Mouse (Mus musculus) macrophage (primary cell): ENCODE data around the gene U2af1l4. TPM values are rescaled to one million over a fixed set of nuclear protein-coding genes. Genes with fewer than 3 reads are reported as not detected.
A peak's percentile ranks its signal among the peaks of the same experiment; 100 is the strongest.

ENCODE experiments used
- H3K27ac ChIP-seq: fragments of 350-480 bp; formaldehyde crosslinking; 2 replicates; pipeline ENCODE4 v1.9.0; 2021
- H3K36me3 ChIP-seq: fragments of 350-480 bp; formaldehyde crosslinking; 2 replicates; pipeline ENCODE4 v1.9.0; 2021; ENCODE audit errors: inconsistent target
- H3K4me3 ChIP-seq: fragments of 350-480 bp; formaldehyde crosslinking; 2 replicates; pipeline ENCODE4 v1.9.0; 2021; ENCODE audit errors: inconsistent target
- H3K79me2 ChIP-seq: fragments of 350-480 bp; formaldehyde crosslinking; 2 replicates; pipeline ENCODE4 v1.9.0; 2021; ENCODE audit errors: inconsistent target
- WGBS: methylation state at CpG from one replicate; pipeline ENCODE4 v1.1.7; 2026; ENCODE audit warnings: inconsistent platforms; ENCODE audit not compliant: missing documents; 5-methylcytosine and 5-hydroxymethylcytosine counted together
- polyA plus RNA-seq: library from polyadenylated mRNA; stranded (reverse); fragments of 250-400 nt; gene quantifications from 3 replicates; pipeline ENCODE4 v1.2.4, GENCODE M21; 2018; ENCODE audit warnings: inconsistent platforms

U2af1l4 gene
- polyA plus RNA-seq, 1 experiment from 2014 or later: 79.9 TPM

GRCm38 (mm10) chr7:30534633-30535577 is 28.2 kb upstream of the U2af1l4 start, which contains the start of gene Arhgap33:
Arhgap33 (minus strand) TSS chr7:30535060.
- WGBS: under 1% methylated on average over 58 of the region's 84 CpGs
- no peaks in the 10 kb centered on the region for H3K79me2 ChIP-seq
- H3K4me3 ChIP-seq: peak within 1 kb of the TSS; percentile 48
- no peaks in the 10 kb centered on the region for H3K36me3 ChIP-seq
- H3K27ac ChIP-seq: peak within 1 kb of the TSS; percentile 17; the same call in 1 of the 2 replicates

- H3K4me3 ChIP-seq: no peak overlapping the region
- 95% methylated on average over 7 of the region's 7 CpGs for WGBS
- no peak overlapping the region for H3K27ac ChIP-seq
- H3K36me3 ChIP-seq: no peaks in the 10 kb centered on the region
- no peaks in the 10 kb centered on the region for H3K79me2 ChIP-seq
Measured at GRCm38 (mm10) chr7:30540572-30540971, 22.5 kb upstream of the U2af1l4 start.

GRCm38 (mm10) chr7:30544327-30544726 is 18.8 kb upstream of the U2af1l4 start:
- Histone ChIP-seq H3K36me3 (no peaks in the 10 kb centered on the region; the same call in 1 of the 2 replicates), H3K79me2 (no peaks in the 10 kb centered on the region), H3K27ac (no peak overlapping the region), H3K4me3 (no peak overlapping the region)
- 96% methylated on average over 2 of the region's 2 CpGs for WGBS

- Histone ChIP-seq H3K79me2 (no peaks in the 10 kb centered on the region), H3K27ac (no peak overlapping the region), H3K4me3 (no peak overlapping the region), H3K36me3 (peaks cover 4% of the 10 kb centered on the region; the same call in 1 of the 2 replicates)
- WGBS: 92% methylated on average over 1 of the region's 2 CpGs
Measured at GRCm38 (mm10) chr7:30549880-30550279, 13.2 kb upstream of the U2af1l4 start.

- 91% methylated on average over 1 of the region's 1 CpGs for WGBS
- no peak overlapping the region for H3K4me3 ChIP-seq
Measured at GRCm38 (mm10) chr7:30550603-30551002, 12.5 kb upstream of the U2af1l4 start.

GRCm38 (mm10) chr7:30551445-30552101 is 11.5 kb upstream of the U2af1l4 start:
- no peaks in the 10 kb centered on the region for H3K79me2 ChIP-seq
- peak overlapping the region; percentile 82 for H3K4me3 ChIP-seq
- H3K27ac ChIP-seq: peak overlapping the region; percentile 90
- peaks cover 19% of the 10 kb centered on the region; the same call in 1 of the 2 replicates for H3K36me3 ChIP-seq
- WGBS: 3% methylated on average over 8 of the region's 10 CpGs

More at GRCm38 (mm10) chr7:30550603-30551002, 12.5 kb upstream of the U2af1l4 start:
- H3K27ac ChIP-seq: no peak overlapping the region
- H3K36me3 ChIP-seq: peaks cover 11% of the 10 kb centered on the region; the same call in 1 of the 2 replicates
- no peaks in the 10 kb centered on the region for H3K79me2 ChIP-seq

- 1% methylated on average over 44 of the region's 44 CpGs for WGBS
- peaks cover 27% of the 10 kb centered on the region; the same call in 1 of the 2 replicates for H3K36me3 ChIP-seq
Measured at GRCm38 (mm10) chr7:30552102-30553020, 10.7 kb upstream of the U2af1l4 start, which contains the start of the genes Hspb6 and Proser3. Hspb6 (plus strand) TSS chr7:30552178. Proser3 (minus strand) TSS chr7:30552299.

GRCm38 (mm10) chr7:30553021-30553589 is 10.0 kb upstream of the U2af1l4 start:
- peak overlapping the region; percentile 90 for H3K27ac ChIP-seq
- 2% methylated on average over 23 of the region's 23 CpGs for WGBS
- peak overlapping the region; percentile 82 for H3K4me3 ChIP-seq
- peaks cover 29% of the 10 kb centered on the region; the same call in 1 of the 2 replicates for H3K36me3 ChIP-seq
- H3K79me2 ChIP-seq: peaks cover 5% of the 10 kb centered on the region

More at GRCm38 (mm10) chr7:30552102-30553020, 10.7 kb upstream of the U2af1l4 start, which contains the start of the genes Hspb6 and Proser3:
- no peaks in the 10 kb centered on the region for H3K79me2 ChIP-seq
- peak within 1 kb of the TSS; percentile 82 for H3K4me3 ChIP-seq
- peak within 1 kb of the TSS; percentile 90 for H3K27ac ChIP-seq

GRCm38 (mm10) chr7:30553810-30554584 is 9.1 kb upstream of the U2af1l4 start:
- no peak overlapping the region for H3K27ac ChIP-seq
- H3K36me3 ChIP-seq: peaks cover 29% of the 10 kb centered on the region; the same call in 1 of the 2 replicates
- peaks cover 14% of the 10 kb centered on the region for H3K79me2 ChIP-seq
- peak overlapping the region; percentile 82; the same call in 1 of the 2 replicates for H3K4me3 ChIP-seq
- 84% methylated on average over 19 of the region's 22 CpGs for WGBS

GRCm38 (mm10) chr7:30556894-30557536 is 6.1 kb upstream of the U2af1l4 start:
- Histone ChIP-seq H3K79me2 (peaks cover 31% of the 10 kb centered on the region), H3K4me3 (no peak overlapping the region), H3K27ac (no peak overlapping the region), H3K36me3 (peaks cover 29% of the 10 kb centered on the region; the same call in 1 of the 2 replicates)
- whole genome bisulfite sequencing: 97% methylated on average over 18 of the region's 18 CpGs

- Histone ChIP-seq H3K27ac (no peak overlapping the region), H3K4me3 (peak overlapping the region; percentile 89; the same call in 1 of the 2 replicates), H3K79me2 (peaks cover 41% of the 10 kb centered on the region), H3K36me3 (peaks cover 29% of the 10 kb centered on the region; the same call in 1 of the 2 replicates)
- WGBS: 97% methylated on average over 13 of the region's 13 CpGs
Measured at GRCm38 (mm10) chr7:30557901-30558514, 5.1 kb upstream of the U2af1l4 start.
